9 mouse cellular contexts compared by ENCODE assay signal in the genomic region with DNA sequence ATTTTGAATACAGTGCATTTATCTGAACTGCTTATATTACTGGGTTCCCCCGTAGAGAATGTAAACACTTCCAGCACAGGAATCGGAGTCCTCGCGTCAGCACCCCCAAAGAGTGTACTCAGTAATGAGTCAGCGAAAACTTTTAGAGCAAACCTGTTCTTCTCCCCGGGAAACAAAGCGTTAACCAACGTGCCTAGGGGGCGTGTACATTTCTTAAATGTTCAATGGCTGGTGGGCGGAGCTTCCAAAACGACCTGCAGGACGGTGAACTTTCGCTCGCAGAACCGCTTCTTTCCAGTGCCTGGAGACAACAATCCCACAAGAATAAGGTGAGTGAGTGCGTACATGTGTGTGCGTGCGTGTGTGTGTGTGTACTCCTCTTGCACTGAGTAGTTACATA. TPM values are rescaled to one million over a fixed set of nuclear protein-coding genes. Genes with fewer than 3 reads are reported as not detected.
A peak's percentile ranks its signal among the peaks of the same experiment; 100 is the strongest.
DNase-seq lines count a peak whose midpoint lies in the region; ATAC-seq and TF ChIP-seq lines count a peak whose summit lies in the region.
"Had no signal": no experiment of that assay in that cellular context is flagged by ENCODE, and none has a peak within 500 bp of the region (broad histone marks: within the 10 kb centered on the region; RNA-seq: fewer than 3 reads in every experiment).

No protein-coding gene starts in this region.

- no peaks in the 10 kb centered on the region for H3K36me3 ChIP-seq in heart, adult 2 months (ENCODE audit: control insufficient read depth, insufficient read depth, low read length)
- H3K36me3 ChIP-seq in lung, embryonic 16.5 days (ENCODE audit: control insufficient read depth, insufficient read depth, low read length), result no peaks in the 10 kb centered on the region

- H3K27me3 ChIP-seq in heart, adult 2 months (ENCODE audit: control insufficient read depth, insufficient read depth, low read length), result no peaks in the 10 kb centered on the region
- no peaks in the 10 kb centered on the region for H3K27me3 ChIP-seq in lung, embryonic 16.5 days (ENCODE audit: control insufficient read depth, insufficient read depth, low read depth, low read length)

- peak; percentile 87 for DNase-seq in urinary bladder, postnatal 14 days (ENCODE audit: low spot score)
- no peak for DNase-seq in urinary bladder, postnatal 10 days (ENCODE audit: low spot score)
- peak; percentile 98 for DNase-seq in embryo, embryonic 10.5 days (ENCODE audit: low spot score)
- peak; percentile 51 to 53 for DNase-seq in heart, adult 2 months
- peak; percentile 78 to 81 for DNase-seq in kidney, adult 8-10 months
- peak; percentile 75 for DNase-seq in thymus, postnatal 25 days

- H3K27ac ChIP-seq in heart, adult 2 months, result peak overlapping the region; percentile 64; the same call in 1 of the 2 replicates
- no peak overlapping the region for H3K27ac ChIP-seq in lung, embryonic 16.5 days (ENCODE audit: low read length)
- H3K27ac ChIP-seq in olfactory bulb, adult 2 months (ENCODE audit: insufficient read depth, low read depth, low read length), result no peak overlapping the region

- no peak for TF ChIP-seq CTCF in heart, adult 2 months (IDR thresholded peaks at IDR 0.05)
- TF ChIP-seq CTCF in olfactory bulb, adult 2 months (IDR thresholded peaks at IDR 0.05; ENCODE audit: insufficient read depth, low read depth, low read length), result no peak

- peak overlapping the region; percentile 45 for H3K4me3 ChIP-seq in heart, adult 2 months
- peak overlapping the region; percentile 45 for H3K4me3 ChIP-seq in lung, embryonic 16.5 days (ENCODE audit: low read length)
- H3K4me3 ChIP-seq in olfactory bulb, adult 2 months (ENCODE audit: insufficient read depth, low read depth, low read length), result peak overlapping the region; percentile 36

- 3% methylated on average over 18 of the region's 18 CpGs for WGBS in heart, adult 2 months
- under 1% methylated on average over 18 of the region's 18 CpGs for WGBS in lung, embryonic 16.5 days
- 3% methylated on average over 18 of the region's 18 CpGs for WGBS in olfactory bulb, adult 2 months

- H3K4me1 ChIP-seq in heart, adult 2 months (ENCODE audit: control insufficient read depth, insufficient read depth, low read length), result peaks cover 3% of the 10 kb centered on the region
- H3K4me1 ChIP-seq in lung, embryonic 16.5 days (replicated peaks; ENCODE audit: control insufficient read depth, insufficient read depth, low read length), result peaks cover 3% of the 10 kb centered on the region
- H3K4me1 ChIP-seq in olfactory bulb, adult 2 months (ENCODE audit: control insufficient read depth, insufficient read depth, low read length), result peaks cover 7% of the 10 kb centered on the region; the same call in 1 of the 2 replicates

- intact Hi-C loops in heart, adult 2 months (cut with DNase I), result loop anchor here (2.0 to 5.0 kb wide), 2 partner anchors 15 to 79 kb away; no protein-coding TSS in a partner anchor

- peak; percentile 52 for ATAC-seq in lung, embryonic 16.5 days (ENCODE audit: low read depth)

- TF ChIP-seq EP300 in heart, adult 2 months (IDR thresholded peaks at IDR 0.05; ENCODE audit: insufficient read depth, low read depth, low read length), result no peak

- H3K9ac ChIP-seq in heart, adult 2 months (ENCODE audit: low read depth, low read length), result peak overlapping the region; percentile 56
- H3K9ac ChIP-seq in lung, embryonic 16.5 days (ENCODE audit: low read length), result peak overlapping the region; percentile 29

- H3K79me2 ChIP-seq in heart, adult 2 months (replicated peaks; ENCODE audit: control insufficient read depth, insufficient read depth, low read length), result no peaks in the 10 kb centered on the region

- no peaks in the 10 kb centered on the region for H3K9me3 ChIP-seq in lung, embryonic 16.5 days (ENCODE audit: control insufficient read depth, low read length)

- H3K4me2 ChIP-seq in lung, embryonic 16.5 days (ENCODE audit: low read depth, low read length), result peak overlapping the region; percentile 77

- peak; percentile 69 for TF ChIP-seq POLR2A in heart, adult 2 months (IDR thresholded peaks at IDR 0.05; ENCODE audit: insufficient read depth, low read depth, low read length)
- no peak for TF ChIP-seq POLR2A in olfactory bulb, adult 2 months (IDR thresholded peaks at IDR 0.05; ENCODE audit: insufficient read depth, low read depth, low read length)

RNA-seq across cellular contexts. Expression of gene Gsta4, which starts 9.2 kb away (rescaled TPM):
- 100 to 1,000 TPM; 100 to 104 TPM for total RNA-seq in heart, adult 2 months (2021)
- polyA plus RNA-seq in heart, adult 2 months (2012; rRNA removed), result 53.4 and 88.7 TPM in 2 replicates
- polyA plus RNA-seq in lung, embryonic 16.5 days (2015; fragmentation: Nextera tagmentation; extraction: Ambion mirVana), result 87.5 and 105 TPM in 2 replicates
- polyA plus RNA-seq in olfactory bulb, adult 2 months (2012; ENCODE audit: insufficient read depth, insufficient read length, low replicate concordance, missing spikeins), result not detected in 2 replicates

RNA-seq across cellular contexts. Expression of gene Gsta1, which starts 38.7 kb away (rescaled TPM):
- 1 to 10 TPM; 1.3 to 2.2 TPM for total RNA-seq in heart, adult 2 months (2021)
- polyA plus RNA-seq in heart, adult 2 months (2012; rRNA removed), result 0.66 and 2.3 TPM in 2 replicates
- polyA plus RNA-seq in lung, embryonic 16.5 days (2015; fragmentation: Nextera tagmentation; extraction: Ambion mirVana), result not detected in 2 replicates
- not detected in 2 replicates for polyA plus RNA-seq in olfactory bulb, adult 2 months (2012; ENCODE audit: insufficient read depth, insufficient read length, low replicate concordance, missing spikeins)
- polyA plus RNA-seq: gonadal fat pad, adult 2 months had no signal

Comparison
In these comparisons a context has a peak if more than half of its experiments do, and no peak if none do; other contexts are left out.
1. RNA of gene Gsta4, which starts 9.2 kb away (polyA plus RNA-seq): 87.5 to 105 TPM in lung, embryonic 16.5 days and 53.4 to 88.7 TPM in heart, adult 2 months; not detected in olfactory bulb, adult 2 months; every median in the first group is over 10 times any median in the second.
2. Peak in every context shown above with its lines, with median percentiles within 50 percentile points of each other: H3K4me3 ChIP-seq.